Mouse (Mus musculus): ENCODE data around the gene Vmn2r78. TPM values are rescaled to one million over a fixed set of nuclear protein-coding genes. Genes with fewer than 3 reads are reported as not detected.

The Vmn2r78 gene
- total RNA-seq (2023): not detected

GRCm38 (mm10) chr7:86914794-86915193 is at the start of gene Vmn2r78:
Vmn2r78 (plus strand) TSS chr7:86915094.

DNA sequence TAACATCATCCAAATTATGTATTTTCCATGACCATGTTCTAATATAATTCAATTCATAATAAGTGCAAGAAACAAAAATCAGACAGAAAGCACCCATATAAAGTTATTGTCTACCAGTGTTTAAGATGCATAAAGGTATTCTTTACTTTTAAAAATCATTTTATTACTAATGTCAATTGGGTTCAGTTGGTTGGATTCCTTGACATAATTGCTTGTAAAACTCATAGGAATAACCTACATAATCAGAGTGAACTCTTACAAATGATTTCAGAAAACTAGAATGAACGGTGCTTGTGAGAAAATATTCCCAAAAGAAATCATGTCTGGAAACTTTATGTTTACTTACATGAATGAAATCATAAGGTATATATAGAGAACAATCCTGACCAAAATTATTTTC is 80.9 kb downstream of the Vmn2r78 start, which contains the start of gene Vmn2r79:
TSS of gene Vmn2r79 (plus strand) at position 301 of the 400 bp plus-strand sequence.

Other genes starting within 250 kb of the Vmn2r78 start
- not detected for gene Olfr292, start 226.8 kb upstream of the Vmn2r78 start, total RNA-seq (2023)
- gene Folh1, start 139.2 kb upstream of the Vmn2r78 start, total RNA-seq (2023): not detected
- gene Vmn2r77, start 120.1 kb upstream of the Vmn2r78 start, total RNA-seq (2023): not detected
- not detected for gene Vmn2r79, start 81.0 kb downstream of the Vmn2r78 start, total RNA-seq (2023)

All from monocyte, adult 59 days (primary cell).